Mouse (Mus musculus) E14TG2a.4 (cell line): ENCODE results near the gene Olfr1046.
"Not testable (repeated sequence)": the region's sequence is repeated elsewhere in the genome, so short reads cannot be mapped to it uniquely, and the experiment has no call there.

Experiments used
- H3K27me3 ChIP-seq: 2 replicates; pipeline ENCODE4 v1.6.1; 2014; ENCODE audit warnings: low read length, control low read depth; ENCODE audit not compliant: insufficient read depth
- H3K36me3 ChIP-seq: 2 replicates; pipeline ENCODE4 v1.6.1; 2014; ENCODE audit warnings: low read length, control low read depth; ENCODE audit not compliant: insufficient read depth
- H3K4me1 ChIP-seq: replicated peaks from 2 replicates; pipeline ENCODE4 v1.6.1; 2014; ENCODE audit warnings: low read depth, low read length, control low read depth
- H3K4me3 ChIP-seq: replicated peaks from 2 replicates; pipeline ENCODE4 v1.5.1; 2014; ENCODE audit warnings: mild to moderate bottlenecking, low read length
- H3K9me3 ChIP-seq: 2 replicates; pipeline ENCODE4 v1.6.1; 2014; ENCODE audit warnings: low read length, control low read depth
- CTCF ChIP-seq: conservative IDR thresholded peaks from 2 replicates; pipeline ENCODE4 v1.5.1; 2014; ENCODE audit warnings: low read length
- NANOG ChIP-seq: IDR thresholded peaks from 2 replicates; pipeline ENCODE4 v1.6.1; 2014; ENCODE audit warnings: borderline replicate concordance, low read length, mixed read lengths
- POU5F1 ChIP-seq: IDR thresholded peaks from 2 replicates; pipeline ENCODE4 v1.6.1; 2014; ENCODE audit warnings: low read length, borderline replicate concordance

Gene Olfr1046

GRCm38 (mm10) chr2:86219214-86219613 lies at the start of gene Olfr1046:
TSS of gene Olfr1046 (minus strand) at chr2:86219314.
- Histone ChIP-seq H3K36me3 (no peaks in the 10 kb centered on the region), H3K4me1 (no peaks in the 10 kb centered on the region), H3K9me3 (no peaks in the 10 kb centered on the region), H3K4me3 (no peak within 1 kb of the TSS), H3K27me3 (no peaks in the 10 kb centered on the region)
- no peak for TF ChIP-seq POU5F1
- TF ChIP-seq CTCF = no peak
- no peak for TF ChIP-seq NANOG

GRCm38 (mm10) chr2:86258228-86258627 lies 39.1 kb upstream of the Olfr1046 start, which contains the start of gene Olfr1049:
TSS of gene Olfr1049 (minus strand) at chr2:86258328.
- H3K27me3 ChIP-seq, H3K4me1 ChIP-seq, H3K36me3 ChIP-seq, H3K4me3 ChIP-seq: not testable (repeated sequence)
- peaks cover 19% of the 10 kb centered on the region for H3K9me3 ChIP-seq

GRCm38 (mm10) chr2:86240189-86240588 lies 21.1 kb upstream of the Olfr1046 start, which contains the start of gene Olfr1048:
TSS of gene Olfr1048 (minus strand) at chr2:86240289.
- Histone ChIP-seq H3K27me3 (no peaks in the 10 kb centered on the region), H3K4me1 (no peaks in the 10 kb centered on the region), H3K9me3 (0 out of 2 replicates have a peak, but pooled peaks cover under 1% of the 10 kb centered on the region), H3K4me3 (no peak within 1 kb of the TSS), H3K36me3 (no peaks in the 10 kb centered on the region)
- TF ChIP-seq CTCF (no peak), POU5F1 (no peak), NANOG (no peak)

- TF ChIP-seq NANOG (no peak), CTCF (no peak), POU5F1 (no peak)
- Histone ChIP-seq H3K36me3 (no peaks in the 10 kb centered on the region), H3K4me1 (no peaks in the 10 kb centered on the region)
These were observed 12.2 kb upstream of the Olfr1046 start, which contains the start of gene Olfr1047 for GRCm38 (mm10) chr2:86231301-86231700. TSS of gene Olfr1047 (minus strand) at chr2:86231401.

DNA sequence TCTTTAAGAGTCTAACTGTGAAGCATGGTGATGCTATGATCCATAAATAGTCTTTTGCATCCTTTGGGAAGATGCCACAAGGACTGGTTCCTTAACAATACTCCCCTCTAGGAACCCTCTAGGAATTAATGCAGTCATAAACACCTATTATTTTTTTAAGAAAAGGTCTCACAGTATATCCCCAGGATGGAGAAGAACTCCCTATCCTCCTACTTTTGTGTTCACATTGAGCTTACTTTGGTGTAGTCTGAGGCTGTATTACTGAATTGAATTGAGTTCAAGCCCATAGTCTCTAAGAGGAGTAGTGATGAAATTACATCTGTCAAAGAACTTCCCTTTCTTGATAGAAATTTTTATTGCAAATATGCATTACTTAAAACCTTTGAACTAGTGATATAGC lies 16.2 kb downstream of the Olfr1046 start, which contains the start of gene Olfr1045:
TSS of gene Olfr1045 (minus strand) at position 101 of the 400 bp plus-strand sequence.
- TF ChIP-seq NANOG = no peak
- TF ChIP-seq POU5F1 = no peak
- TF ChIP-seq CTCF = no peak
- H3K27me3 ChIP-seq = no peaks in the 10 kb centered on the region
- no peaks in the 10 kb centered on the region for H3K36me3 ChIP-seq
- no peak within 1 kb of the TSS for H3K4me3 ChIP-seq
- no peaks in the 10 kb centered on the region for H3K9me3 ChIP-seq
- no peaks in the 10 kb centered on the region for H3K4me1 ChIP-seq

More at GRCm38 (mm10) chr2:86231301-86231700, 12.2 kb upstream of the Olfr1046 start, which contains the start of gene Olfr1047:
- Histone ChIP-seq H3K9me3 (no peaks in the 10 kb centered on the region), H3K27me3 (no peaks in the 10 kb centered on the region), H3K4me3 (no peak within 1 kb of the TSS)

GRCm38 (mm10) chr2:86195863-86196262 lies 23.3 kb downstream of the Olfr1046 start:
- Histone ChIP-seq H3K9me3 (peaks cover 5% of the 10 kb centered on the region), H3K36me3 (no peaks in the 10 kb centered on the region)

GRCm38 (mm10) chr2:86185583-86185982 lies 33.5 kb downstream of the Olfr1046 start, which contains the start of gene Olfr52:
TSS of gene Olfr52 (minus strand) at chr2:86185683.
- Histone ChIP-seq H3K4me1 (peaks cover 6% of the 10 kb centered on the region; the same call in 1 of the 2 replicates), H3K36me3 (no peaks in the 10 kb centered on the region), H3K4me3 (no peak within 1 kb of the TSS), H3K9me3 (no peaks in the 10 kb centered on the region), H3K27me3 (no peaks in the 10 kb centered on the region)
- TF ChIP-seq NANOG = no peak
- TF ChIP-seq POU5F1 = no peak
- no peak for TF ChIP-seq CTCF

More at GRCm38 (mm10) chr2:86195863-86196262, 23.3 kb downstream of the Olfr1046 start:
- no peaks in the 10 kb centered on the region for H3K27me3 ChIP-seq
- TF ChIP-seq NANOG (no peak), POU5F1 (no peak), CTCF (no peak)
- no peaks in the 10 kb centered on the region for H3K4me1 ChIP-seq
- no peak overlapping the region for H3K4me3 ChIP-seq

- Histone ChIP-seq H3K36me3 (no peaks in the 10 kb centered on the region), H3K9me3 (no peaks in the 10 kb centered on the region), H3K27me3 (no peaks in the 10 kb centered on the region), H3K4me1 (peaks cover 20% of the 10 kb centered on the region), H3K4me3 (no peak overlapping the region)
- TF ChIP-seq CTCF = no peak
- TF ChIP-seq NANOG = peak; percentile 74
These were observed 39.2 kb downstream of the Olfr1046 start for GRCm38 (mm10) chr2:86179950-86180349.

GRCm38 (mm10) chr2:86177720-86178119 lies 41.4 kb downstream of the Olfr1046 start, which contains the start of gene Olfr1044:
TSS of gene Olfr1044 (minus strand) at chr2:86177820.
- peaks cover 15% of the 10 kb centered on the region for H3K4me1 ChIP-seq
- H3K27me3 ChIP-seq = no peaks in the 10 kb centered on the region
- H3K36me3 ChIP-seq = no peaks in the 10 kb centered on the region
- H3K9me3 ChIP-seq = no peaks in the 10 kb centered on the region
- TF ChIP-seq CTCF (no peak), POU5F1 (no peak), NANOG (no peak)
- no peak within 1 kb of the TSS for H3K4me3 ChIP-seq
